Mouse (Mus musculus): Measurements from ENCODE around the gene Klhl20. TPM values are rescaled to one million over a fixed set of nuclear protein-coding genes. Genes with fewer than 3 reads are reported as not detected.

The Klhl20 gene
- polyA plus RNA-seq, 1 experiment from 2014 or later = 22.6 TPM

GRCm38 (mm10) chr1:161099721-161100405 is 31.4 kb downstream of the Klhl20 start:
- no peaks in the 10 kb centered on the region for H3K27me3 ChIP-seq (ENCODE audit: control insufficient read depth, insufficient read depth, low read length)
- H3K9me3 ChIP-seq (ENCODE audit: control insufficient read depth, low read length) = no peaks in the 10 kb centered on the region
- H3K27ac ChIP-seq (ENCODE audit: low read depth, low read length) = no peak overlapping the region
- no peaks in the 10 kb centered on the region for H3K4me1 ChIP-seq (ENCODE audit: control insufficient read depth, insufficient read depth, low read length)
- no peak overlapping the region for H3K4me3 ChIP-seq (ENCODE audit: low read depth, low read length)
- H3K36me3 ChIP-seq (ENCODE audit: control insufficient read depth, insufficient read depth, low read length) = peaks cover 14% of the 10 kb centered on the region; the same call in 1 of the 2 replicates
- 98% methylated on average over 4 of the region's 4 CpGs for WGBS
- no peak overlapping the region for H3K4me2 ChIP-seq (ENCODE audit: low read depth, low read length)
- no peak overlapping the region for H3K9ac ChIP-seq (replicated peaks; ENCODE audit: low read depth, low read length)
- ATAC-seq (ENCODE audit: low read depth) = no peak

- ATAC-seq (ENCODE audit: low read depth) = no peak
These were observed 54.1 kb downstream of the Klhl20 start for GRCm38 (mm10) chr1:161077243-161077642.

GRCm38 (mm10) chr1:161076238-161076637 is 55.1 kb downstream of the Klhl20 start:
- Histone ChIP-seq H3K4me2 (ENCODE audit: low read depth, low read length) (no peak overlapping the region), H3K4me3 (ENCODE audit: low read depth, low read length) (no peak overlapping the region), H3K36me3 (ENCODE audit: control insufficient read depth, insufficient read depth, low read length) (no peaks in the 10 kb centered on the region), H3K9me3 (ENCODE audit: control insufficient read depth, low read length) (no peaks in the 10 kb centered on the region), H3K4me1 (ENCODE audit: control insufficient read depth, insufficient read depth, low read length) (peaks cover 15% of the 10 kb centered on the region; the same call in 1 of the 2 replicates), H3K9ac (replicated peaks; ENCODE audit: low read depth, low read length) (no peak overlapping the region), H3K27ac (ENCODE audit: low read depth, low read length) (no peak overlapping the region), H3K27me3 (ENCODE audit: control insufficient read depth, insufficient read depth, low read length) (no peaks in the 10 kb centered on the region)
- no peak for ATAC-seq (ENCODE audit: low read depth)
- WGBS = 91% methylated on average over 6 of the region's 6 CpGs

More at GRCm38 (mm10) chr1:161077243-161077642, 54.1 kb downstream of the Klhl20 start:
- Histone ChIP-seq H3K27me3 (ENCODE audit: control insufficient read depth, insufficient read depth, low read length) (no peaks in the 10 kb centered on the region), H3K4me3 (ENCODE audit: low read depth, low read length) (no peak overlapping the region), H3K9ac (replicated peaks; ENCODE audit: low read depth, low read length) (no peak overlapping the region), H3K27ac (ENCODE audit: low read depth, low read length) (no peak overlapping the region), H3K9me3 (ENCODE audit: control insufficient read depth, low read length) (no peaks in the 10 kb centered on the region), H3K4me1 (ENCODE audit: control insufficient read depth, insufficient read depth, low read length) (0 out of 2 replicates have a peak, but pooled peaks cover 6% of the 10 kb centered on the region), H3K4me2 (ENCODE audit: low read depth, low read length) (no peak overlapping the region), H3K36me3 (ENCODE audit: control insufficient read depth, insufficient read depth, low read length) (no peaks in the 10 kb centered on the region)
- 92% methylated on average over 3 of the region's 3 CpGs for WGBS

GRCm38 (mm10) chr1:161071272-161071620 is 60.1 kb downstream of the Klhl20 start:
- Histone ChIP-seq H3K9ac (replicated peaks; ENCODE audit: low read depth, low read length) (peak overlapping the region; percentile 54), H3K9me3 (ENCODE audit: control insufficient read depth, low read length) (no peaks in the 10 kb centered on the region), H3K27me3 (ENCODE audit: control insufficient read depth, insufficient read depth, low read length) (no peaks in the 10 kb centered on the region), H3K4me2 (ENCODE audit: low read depth, low read length) (peak overlapping the region; percentile 69), H3K36me3 (ENCODE audit: control insufficient read depth, insufficient read depth, low read length) (no peaks in the 10 kb centered on the region), H3K4me3 (ENCODE audit: low read depth, low read length) (peak overlapping the region; percentile 52), H3K4me1 (ENCODE audit: control insufficient read depth, insufficient read depth, low read length) (peaks cover 20% of the 10 kb centered on the region; the same call in 1 of the 2 replicates), H3K27ac (ENCODE audit: low read depth, low read length) (no peak overlapping the region)
- no peak for ATAC-seq (ENCODE audit: low read depth)
- WGBS = under 1% methylated on average over 12 of the region's 12 CpGs

GRCm38 (mm10) chr1:161070352-161071271 is 60.7 kb downstream of the Klhl20 start, which contains the start of the genes Dars2 and Cenpl:
Gene Dars2 (minus strand): TSS chr1:161070658.
Gene Cenpl (plus strand): TSS chr1:161070713.
- Histone ChIP-seq H3K9me3 (ENCODE audit: control insufficient read depth, low read length) (no peaks in the 10 kb centered on the region), H3K4me3 (ENCODE audit: low read depth, low read length) (peak within 1 kb of the TSS; percentile 52), H3K36me3 (ENCODE audit: control insufficient read depth, insufficient read depth, low read length) (no peaks in the 10 kb centered on the region), H3K4me2 (ENCODE audit: low read depth, low read length) (peak within 1 kb of the TSS; percentile 94), H3K4me1 (ENCODE audit: control insufficient read depth, insufficient read depth, low read length) (peaks cover 20% of the 10 kb centered on the region; the same call in 1 of the 2 replicates), H3K27ac (ENCODE audit: low read depth, low read length) (peak within 1 kb of the TSS; percentile 77), H3K27me3 (ENCODE audit: control insufficient read depth, insufficient read depth, low read length) (no peaks in the 10 kb centered on the region), H3K9ac (replicated peaks; ENCODE audit: low read depth, low read length) (peak within 1 kb of the TSS; percentile 57)
- ATAC-seq (ENCODE audit: low read depth) = peak; percentile 99
- WGBS = under 1% methylated on average over 57 of the region's 57 CpGs

GRCm38 (mm10) chr1:161063351-161063750 is 68.0 kb downstream of the Klhl20 start:
- ATAC-seq (ENCODE audit: low read depth) = no peak
- Histone ChIP-seq H3K9me3 (ENCODE audit: control insufficient read depth, low read length) (no peaks in the 10 kb centered on the region), H3K9ac (replicated peaks; ENCODE audit: low read depth, low read length) (no peak overlapping the region), H3K4me3 (ENCODE audit: low read depth, low read length) (no peak overlapping the region), H3K27me3 (ENCODE audit: control insufficient read depth, insufficient read depth, low read length) (no peaks in the 10 kb centered on the region), H3K27ac (ENCODE audit: low read depth, low read length) (no peak overlapping the region), H3K4me1 (ENCODE audit: control insufficient read depth, insufficient read depth, low read length) (no peaks in the 10 kb centered on the region), H3K36me3 (ENCODE audit: control insufficient read depth, insufficient read depth, low read length) (peaks cover 4% of the 10 kb centered on the region), H3K4me2 (ENCODE audit: low read depth, low read length) (no peak overlapping the region)
- WGBS = 97% methylated on average over 1 of the region's 1 CpGs

- Histone ChIP-seq H3K9me3 (ENCODE audit: control insufficient read depth, low read length) (no peaks in the 10 kb centered on the region), H3K4me1 (ENCODE audit: control insufficient read depth, insufficient read depth, low read length) (no peaks in the 10 kb centered on the region), H3K4me3 (ENCODE audit: low read depth, low read length) (no peak overlapping the region), H3K27me3 (ENCODE audit: control insufficient read depth, insufficient read depth, low read length) (no peaks in the 10 kb centered on the region), H3K36me3 (ENCODE audit: control insufficient read depth, insufficient read depth, low read length) (peaks cover 4% of the 10 kb centered on the region), H3K9ac (replicated peaks; ENCODE audit: low read depth, low read length) (no peak overlapping the region), H3K4me2 (ENCODE audit: low read depth, low read length) (no peak overlapping the region), H3K27ac (ENCODE audit: low read depth, low read length) (no peak overlapping the region)
- WGBS = 93% methylated on average over 1 of the region's 1 CpGs
- ATAC-seq (ENCODE audit: low read depth) = no peak
These were observed 74.1 kb downstream of the Klhl20 start for GRCm38 (mm10) chr1:161057164-161057563.

GRCm38 (mm10) chr1:161046972-161047371 is 84.3 kb downstream of the Klhl20 start:
- no peak overlapping the region for H3K4me2 ChIP-seq (ENCODE audit: low read depth, low read length)
- ATAC-seq (ENCODE audit: low read depth) = no peak
- no peaks in the 10 kb centered on the region for H3K27me3 ChIP-seq (ENCODE audit: control insufficient read depth, insufficient read depth, low read length)
- no peak overlapping the region for H3K4me3 ChIP-seq (ENCODE audit: low read depth, low read length)
- no peak overlapping the region for H3K27ac ChIP-seq (ENCODE audit: low read depth, low read length)
- WGBS = 88% methylated on average over 3 of the region's 3 CpGs
- H3K36me3 ChIP-seq (ENCODE audit: control insufficient read depth, insufficient read depth, low read length) = 0 out of 2 replicates have a peak, but pooled peaks cover 19% of the 10 kb centered on the region
- H3K9ac ChIP-seq (replicated peaks; ENCODE audit: low read depth, low read length) = no peak overlapping the region
- H3K9me3 ChIP-seq (ENCODE audit: control insufficient read depth, low read length) = no peaks in the 10 kb centered on the region
- H3K4me1 ChIP-seq (ENCODE audit: control insufficient read depth, insufficient read depth, low read length) = no peaks in the 10 kb centered on the region
